Mouse (Mus musculus): ENCODE results near the gene Cmklr1. TPM values are rescaled to one million over a fixed set of nuclear protein-coding genes. Genes with fewer than 3 reads are reported as not detected.

The Cmklr1 gene
- total RNA-seq (2021): 1 to 10 TPM; 3.6 to 4.1 TPM

DNA sequence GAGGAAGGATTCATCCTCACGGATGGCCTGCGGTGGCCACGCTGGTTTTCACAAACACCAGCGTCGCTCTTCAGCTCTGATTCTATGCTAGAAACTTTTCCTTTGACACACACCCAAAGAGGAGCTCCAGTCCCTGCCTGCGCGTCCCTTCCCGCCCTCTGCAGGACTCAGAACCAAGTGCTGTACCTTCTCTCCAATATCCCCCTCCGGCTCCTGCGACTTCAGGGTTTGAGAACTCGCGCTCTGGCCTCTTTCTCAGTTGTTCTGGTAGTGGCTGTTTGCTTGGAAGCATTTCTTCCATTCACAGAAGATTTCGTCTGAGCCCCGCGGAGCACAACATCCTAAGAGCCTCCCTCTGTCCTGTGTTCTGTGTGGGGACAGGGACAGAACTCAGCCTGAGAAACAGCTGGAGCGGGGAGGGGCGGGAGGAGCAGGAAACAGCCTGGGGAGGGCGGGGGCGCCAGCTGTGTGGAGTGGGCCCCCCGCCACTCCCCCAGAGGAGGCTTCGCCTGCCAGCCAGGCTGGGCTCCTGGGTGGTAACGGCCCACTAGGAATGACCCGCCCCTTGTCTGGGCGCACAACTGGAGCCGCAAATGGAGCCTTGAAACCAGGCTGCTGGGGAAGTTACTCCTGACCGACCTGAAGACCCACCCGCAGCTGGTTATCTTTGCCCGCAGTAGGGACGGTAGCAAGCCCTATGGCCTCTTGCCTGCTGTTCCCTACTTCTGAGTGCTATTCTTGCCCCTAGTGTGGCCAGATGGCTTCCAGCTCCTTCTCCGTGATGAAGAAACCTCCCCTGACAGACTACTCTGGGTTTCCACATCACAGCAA is at the start of gene Cmklr1:
Gene Cmklr1 (minus strand): TSS at position 392 of the 831 bp plus-strand sequence.
- peak in 1 of 2 experiments; percentile 78 for DNase-seq (ENCODE audit: extremely low spot score in 1 of 2, low spot score in 2 of 2)
- intact Hi-C loops (cut with DNase I): no loop called here

DNA sequence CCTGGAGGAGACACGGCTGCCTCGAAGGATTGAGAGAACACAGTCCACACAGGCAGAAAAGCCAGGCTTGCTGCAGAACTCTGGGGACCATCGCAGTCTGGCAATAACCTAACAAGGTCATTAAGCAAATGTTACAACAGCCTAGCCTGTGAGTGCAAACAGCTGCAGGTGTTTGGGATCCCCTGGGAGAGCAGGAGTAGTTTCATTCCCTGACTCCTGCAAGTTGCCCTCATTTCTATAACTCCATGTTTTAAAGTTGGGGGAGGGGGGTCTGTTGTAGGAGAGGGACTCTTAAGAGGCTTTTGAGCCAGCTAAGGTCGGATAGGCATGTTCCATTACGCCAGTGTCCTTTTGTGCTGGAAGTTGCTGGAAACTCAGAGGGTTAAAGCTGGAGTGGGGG is 44.2 kb upstream of the Cmklr1 start:
- no peak for DNase-seq (ENCODE audit: extremely low spot score in 1 of 2, low spot score in 2 of 2)
- intact Hi-C loops (cut with DNase I): no loop called here

DNA sequence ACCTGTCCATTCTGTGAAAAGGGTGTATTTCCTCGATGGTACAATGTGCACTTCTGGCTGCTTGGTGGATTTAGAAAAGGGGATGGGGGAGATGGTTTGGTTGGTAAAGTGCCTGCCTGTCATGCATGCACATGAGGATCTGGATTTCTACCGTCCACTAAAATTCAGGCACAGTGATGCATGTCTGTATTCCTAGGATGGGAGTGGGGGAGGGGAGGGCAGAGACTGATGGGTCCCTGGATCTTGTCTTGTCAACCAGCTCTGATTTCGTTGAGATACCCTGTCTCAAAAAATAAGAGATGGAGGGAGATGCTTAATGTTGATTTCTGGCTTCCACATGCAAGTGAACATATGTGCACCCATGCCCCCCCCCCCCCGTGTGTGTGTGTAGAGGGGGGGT is 43.8 kb upstream of the Cmklr1 start:
- intact Hi-C loops (cut with DNase I): no loop called here
- no peak for DNase-seq (ENCODE audit: extremely low spot score in 1 of 2, low spot score in 2 of 2)

DNA sequence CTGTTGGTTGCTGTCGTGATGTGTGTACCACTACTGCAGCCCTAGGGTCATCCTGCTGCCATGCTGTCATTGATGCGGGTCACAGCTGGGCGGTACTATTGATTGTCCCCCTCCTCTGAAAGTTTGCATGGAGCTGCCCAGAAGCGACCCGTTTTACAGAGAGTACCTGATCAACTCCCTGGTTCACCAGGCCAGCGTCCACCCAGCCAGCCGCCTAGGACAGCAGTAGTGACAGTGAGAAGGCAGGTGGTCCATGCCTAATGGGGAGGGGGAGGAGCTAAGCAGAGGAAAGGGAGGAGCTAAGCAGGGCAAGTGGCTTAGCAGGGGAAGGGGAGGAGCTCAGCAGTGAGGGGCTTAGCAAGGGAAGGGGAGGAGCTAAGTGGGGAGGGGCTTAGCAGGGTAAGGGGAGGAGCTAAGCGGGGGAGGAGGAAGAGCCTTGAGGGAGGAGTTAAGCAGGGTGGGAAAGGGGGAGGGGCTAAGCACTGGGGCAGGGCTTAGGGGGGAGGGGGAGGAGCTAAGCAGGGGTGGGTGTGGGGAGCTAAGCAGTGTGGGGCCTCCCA is 43.0 kb upstream of the Cmklr1 start:
- intact Hi-C loops (cut with DNase I): no loop called here
- DNase-seq (ENCODE audit: extremely low spot score in 1 of 2, low spot score in 2 of 2): no peak

DNA sequence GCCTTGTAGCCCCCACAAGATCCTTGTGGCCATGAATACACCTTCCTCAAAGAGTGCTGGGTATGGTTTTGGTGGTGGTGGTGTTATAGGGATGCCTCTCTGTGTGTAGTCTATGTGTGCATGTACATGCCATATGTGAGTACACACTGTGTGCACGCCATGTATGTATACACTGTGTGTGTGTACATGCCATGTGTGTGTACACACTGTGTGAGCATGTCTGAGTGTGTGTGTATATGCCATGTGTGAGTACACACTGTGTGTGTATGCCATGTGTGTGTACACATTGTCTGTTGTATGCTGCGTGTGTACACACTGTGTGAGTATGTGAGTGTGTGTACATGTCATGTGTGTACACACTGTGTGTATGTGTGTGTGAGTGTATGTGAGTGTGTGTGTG is 40.6 kb upstream of the Cmklr1 start:
- intact Hi-C loops (cut with DNase I): no loop called here

DNA sequence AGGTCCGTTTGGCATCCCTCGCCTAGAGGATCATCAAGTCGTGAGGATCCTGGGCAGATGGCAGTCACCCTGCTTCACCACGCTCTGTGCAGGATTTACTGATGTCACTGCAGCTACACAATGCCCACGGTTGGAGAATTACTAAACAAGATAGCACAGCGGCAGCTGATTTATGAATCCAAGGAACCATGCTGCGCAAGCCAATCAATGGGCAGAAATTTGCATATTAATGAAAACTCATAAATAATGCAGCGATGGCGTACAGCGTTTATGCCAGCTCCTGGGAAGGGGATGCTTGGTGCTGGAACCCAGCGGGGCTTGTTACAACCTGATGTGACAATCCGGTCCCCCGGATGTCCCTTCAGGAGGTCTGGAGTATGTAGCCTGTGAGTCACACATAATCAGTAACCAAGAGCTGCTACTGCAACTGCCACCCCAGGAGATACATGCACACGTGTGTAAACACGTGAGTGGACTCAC is 39.9 kb upstream of the Cmklr1 start:
- no peak for DNase-seq (ENCODE audit: extremely low spot score in 1 of 2, low spot score in 2 of 2)
- intact Hi-C loops (cut with DNase I): no loop called here

More for the DNA sequence above, 40.6 kb upstream of the Cmklr1 start:
- DNase-seq (ENCODE audit: extremely low spot score in 1 of 2, low spot score in 2 of 2): no peak

DNA sequence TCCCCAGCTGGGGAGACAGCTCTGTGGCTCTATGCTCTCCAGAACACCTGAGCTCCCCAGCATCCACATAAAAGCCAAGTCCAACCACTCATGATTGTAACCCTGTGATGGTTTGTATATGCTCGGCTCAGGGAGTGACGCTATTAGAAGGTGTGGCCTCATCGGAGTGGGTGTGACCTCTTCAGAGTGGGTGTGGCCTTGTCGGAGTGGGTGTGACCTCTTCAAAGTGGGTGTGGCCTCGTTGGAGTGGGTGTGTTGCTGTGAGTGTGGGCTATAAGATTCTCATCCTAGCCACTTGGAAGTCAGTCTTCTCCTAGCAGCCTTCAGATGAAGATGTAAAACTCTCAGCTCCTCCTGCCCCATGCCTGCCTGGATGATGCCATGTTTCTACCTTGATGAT is 37.3 kb upstream of the Cmklr1 start:
- intact Hi-C loops (cut with DNase I): no loop called here
- DNase-seq (ENCODE audit: extremely low spot score in 1 of 2, low spot score in 2 of 2): no peak

DNA sequence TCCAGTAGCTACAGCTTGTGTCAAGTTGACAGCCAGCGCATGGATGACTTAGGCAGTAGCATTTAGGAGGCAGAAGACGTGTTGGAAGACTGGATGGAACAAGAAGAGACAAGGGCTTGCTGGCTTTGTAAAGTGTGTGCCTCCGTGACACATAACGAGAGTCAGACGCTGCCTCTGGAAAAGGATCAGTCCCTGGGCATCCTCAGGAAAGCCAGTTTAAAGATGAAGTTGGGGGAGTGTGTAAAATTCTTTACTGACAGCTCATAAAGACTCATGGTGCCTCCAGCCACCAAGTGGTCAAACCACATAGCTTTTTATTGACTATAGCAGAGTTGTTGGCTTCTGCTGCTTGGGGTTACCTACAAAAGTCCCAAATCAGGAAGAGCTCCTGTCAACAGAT is 35.2 kb upstream of the Cmklr1 start:
- no peak for DNase-seq (ENCODE audit: extremely low spot score in 1 of 2, low spot score in 2 of 2)
- intact Hi-C loops (cut with DNase I): no loop called here

DNA sequence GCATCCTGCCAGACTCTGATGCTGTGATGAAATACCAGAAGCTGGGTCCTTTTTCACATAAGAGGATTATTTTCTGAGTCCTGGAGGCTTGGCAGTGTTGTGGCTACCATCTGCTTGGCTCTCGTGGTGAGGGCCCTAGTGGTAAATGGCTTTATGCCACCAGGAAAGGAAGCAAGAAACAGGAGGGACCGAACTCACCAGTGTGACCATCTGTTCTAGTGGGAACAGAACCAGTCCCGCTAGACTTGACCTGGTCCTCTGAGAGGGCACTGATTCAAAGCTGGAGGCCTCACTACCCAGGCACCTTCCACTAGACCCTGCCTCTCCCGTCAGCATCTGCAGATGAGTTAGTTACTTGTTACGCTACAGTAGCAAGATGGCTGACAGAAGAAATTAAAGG is 33.0 kb upstream of the Cmklr1 start:
- no peak for DNase-seq (ENCODE audit: extremely low spot score in 1 of 2, low spot score in 2 of 2)
- intact Hi-C loops (cut with DNase I): no loop called here

DNA sequence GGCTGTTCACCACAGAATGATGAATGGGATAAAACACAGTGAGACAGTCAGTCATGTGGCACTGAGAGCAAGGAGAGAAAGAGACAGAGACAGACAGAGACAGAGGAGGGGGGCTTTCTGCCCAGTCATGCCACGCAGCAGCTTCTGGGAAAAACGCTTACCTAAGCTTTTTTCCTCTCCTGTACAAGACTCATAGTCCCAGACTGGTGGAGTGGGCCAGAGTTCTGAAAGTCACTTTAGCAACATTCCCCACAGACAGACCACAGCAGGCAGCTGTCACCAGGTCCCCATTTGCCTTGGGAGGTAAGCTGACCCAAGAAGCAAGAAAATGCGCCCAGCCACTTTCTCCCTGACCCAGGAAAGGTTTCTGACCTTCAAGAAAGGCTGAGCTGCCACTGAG is 32.2 kb upstream of the Cmklr1 start:
- intact Hi-C loops (cut with DNase I): no loop called here

DNA sequence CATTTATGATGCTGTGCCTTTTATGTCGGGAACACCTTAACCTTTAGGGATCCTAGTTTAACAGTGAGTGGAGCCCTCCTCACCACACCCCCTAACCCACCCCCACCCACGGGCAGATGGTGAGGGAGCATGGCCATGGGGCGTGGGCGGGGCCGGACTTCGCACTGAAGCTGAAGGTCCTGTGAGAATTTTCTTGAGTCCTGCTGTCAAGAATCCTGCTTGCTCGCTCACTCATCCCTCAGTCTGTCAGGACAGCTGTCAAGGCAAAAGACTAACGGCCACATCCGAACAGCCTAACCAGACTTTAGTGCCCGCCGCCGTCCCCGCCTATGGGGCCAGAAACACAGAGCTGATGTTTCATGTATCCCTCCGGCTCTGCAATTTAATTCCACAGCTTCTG is 31.0 kb upstream of the Cmklr1 start:
- intact Hi-C loops (cut with DNase I): no loop called here

More for the DNA sequence above, 32.2 kb upstream of the Cmklr1 start:
- no peak for DNase-seq (ENCODE audit: extremely low spot score in 1 of 2, low spot score in 2 of 2)

DNA sequence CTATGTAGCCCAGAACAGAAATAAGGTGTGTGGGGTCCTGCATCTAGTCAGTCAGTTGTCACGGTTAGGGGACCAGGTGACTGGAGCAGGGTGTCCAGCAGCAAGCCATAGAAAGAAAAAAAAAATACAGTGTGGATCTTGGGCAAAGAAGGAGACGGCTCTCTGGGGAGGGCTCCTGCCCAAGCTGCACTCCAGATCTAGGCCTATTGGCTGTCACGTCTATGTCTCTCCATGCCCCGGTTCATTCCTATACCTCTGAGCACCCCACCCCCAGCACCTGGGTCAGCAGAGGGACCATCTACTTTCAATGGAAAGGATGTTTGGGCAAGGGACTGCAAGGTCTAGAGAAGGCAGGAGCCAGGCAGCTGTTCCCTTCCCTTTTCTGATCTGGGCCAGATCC is 29.3 kb upstream of the Cmklr1 start:
- no peak for DNase-seq (ENCODE audit: extremely low spot score in 1 of 2, low spot score in 2 of 2)
- intact Hi-C loops (cut with DNase I): no loop called here

More for the DNA sequence above, 31.0 kb upstream of the Cmklr1 start:
- no peak for DNase-seq (ENCODE audit: extremely low spot score in 1 of 2, low spot score in 2 of 2)

DNA sequence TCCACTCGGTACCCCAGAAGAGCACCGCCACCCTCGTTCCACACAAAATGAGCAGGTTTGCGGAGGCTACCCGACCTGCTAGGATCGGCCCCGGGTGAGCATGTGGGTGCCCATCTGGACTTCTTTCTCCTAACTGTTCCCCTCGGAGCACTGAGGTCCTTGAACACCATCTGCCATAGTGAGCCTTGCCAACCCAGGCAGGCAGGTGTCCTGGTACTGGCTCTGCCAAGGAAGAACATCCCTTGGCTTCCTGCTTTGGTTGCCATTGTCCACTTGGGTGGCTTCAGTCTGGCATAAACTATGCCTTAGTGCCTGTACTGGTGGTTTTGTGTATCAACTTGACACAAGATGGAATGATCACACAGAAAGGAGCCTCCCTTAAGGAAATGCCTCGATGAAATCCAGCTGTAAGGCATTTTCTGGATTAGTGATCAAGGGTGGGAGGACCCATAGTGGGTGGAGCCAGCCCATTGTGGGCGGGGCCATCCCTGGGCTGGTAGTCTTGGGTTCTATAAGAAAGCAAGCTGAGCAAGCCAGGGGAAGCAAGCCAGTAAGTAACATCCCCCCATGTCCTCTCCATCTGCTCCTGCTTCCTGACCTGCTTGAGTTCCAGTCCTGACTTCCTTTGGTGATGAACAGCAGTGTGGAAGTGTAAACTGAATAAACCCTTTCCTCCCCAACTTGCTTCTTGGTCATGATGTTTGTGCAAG is 28.7 kb upstream of the Cmklr1 start:
- no peak for DNase-seq (ENCODE audit: extremely low spot score in 1 of 2, low spot score in 2 of 2)
- intact Hi-C loops (cut with DNase I): no loop called here

DNA sequence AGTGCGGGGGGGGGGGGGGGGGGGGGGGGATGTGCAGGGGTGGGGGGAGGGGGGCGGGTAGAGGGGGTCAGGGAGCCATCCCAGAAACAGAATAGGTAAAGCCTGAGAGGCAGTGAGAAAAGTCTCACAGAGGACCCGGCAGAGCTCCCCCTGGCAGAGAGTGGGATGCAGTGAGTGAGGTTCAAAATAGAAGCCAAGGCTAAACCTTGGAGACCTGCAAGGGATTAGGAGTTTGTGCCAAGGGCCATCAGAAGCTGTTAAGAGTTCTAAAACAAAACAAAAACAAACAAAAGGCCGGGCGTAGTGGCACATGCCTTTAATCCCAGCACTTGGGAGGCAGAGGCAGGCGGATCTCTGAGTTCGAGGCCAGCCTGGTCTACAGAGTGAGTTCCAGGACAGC is 27.3 kb upstream of the Cmklr1 start:
- intact Hi-C loops (cut with DNase I): no loop called here
- no peak for DNase-seq (ENCODE audit: extremely low spot score in 1 of 2, low spot score in 2 of 2)

DNA sequence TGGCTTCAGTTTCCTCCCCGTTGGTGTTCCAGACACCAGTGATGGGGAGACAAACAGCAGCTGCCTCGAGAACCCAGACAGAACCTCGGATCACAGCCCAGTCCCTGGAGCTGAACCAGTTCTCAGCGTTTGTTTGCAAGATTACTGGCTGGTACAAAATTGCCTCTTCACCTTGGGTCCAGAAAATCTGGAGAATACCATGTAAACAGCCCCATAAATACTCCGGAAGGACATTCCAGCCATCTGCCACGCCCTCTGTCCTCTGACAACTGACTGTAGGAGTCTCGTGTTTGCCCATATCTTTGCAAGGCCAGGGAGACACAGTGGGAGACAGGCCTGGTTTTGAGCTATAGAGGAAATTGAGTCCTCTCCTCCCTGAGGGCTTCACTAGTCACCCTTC is 24.6 kb upstream of the Cmklr1 start:
- no peak for DNase-seq (ENCODE audit: extremely low spot score in 1 of 2, low spot score in 2 of 2)
- intact Hi-C loops (cut with DNase I): no loop called here

DNA sequence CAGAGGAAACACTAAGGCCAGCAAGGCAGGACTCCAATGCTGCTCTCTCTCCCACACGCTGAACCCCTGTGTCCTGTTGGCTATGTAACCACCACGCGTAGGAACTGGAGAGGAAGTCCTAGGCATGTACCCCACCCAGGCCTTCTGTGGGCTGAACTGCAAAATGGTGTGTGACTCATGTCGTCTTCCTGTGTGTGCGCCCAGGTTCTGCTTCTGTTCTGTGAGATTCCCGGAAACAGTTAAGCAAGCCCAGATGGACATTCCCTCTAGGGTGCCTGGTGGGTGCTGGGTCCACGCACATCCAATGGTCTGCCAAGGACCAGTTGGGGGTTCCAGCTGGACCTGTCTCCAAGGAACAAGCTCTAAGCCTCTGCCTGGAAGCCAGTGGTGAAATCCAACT is 22.2 kb upstream of the Cmklr1 start:
- DNase-seq (ENCODE audit: extremely low spot score in 1 of 2, low spot score in 2 of 2): no peak
- intact Hi-C loops (cut with DNase I): no loop called here

DNA sequence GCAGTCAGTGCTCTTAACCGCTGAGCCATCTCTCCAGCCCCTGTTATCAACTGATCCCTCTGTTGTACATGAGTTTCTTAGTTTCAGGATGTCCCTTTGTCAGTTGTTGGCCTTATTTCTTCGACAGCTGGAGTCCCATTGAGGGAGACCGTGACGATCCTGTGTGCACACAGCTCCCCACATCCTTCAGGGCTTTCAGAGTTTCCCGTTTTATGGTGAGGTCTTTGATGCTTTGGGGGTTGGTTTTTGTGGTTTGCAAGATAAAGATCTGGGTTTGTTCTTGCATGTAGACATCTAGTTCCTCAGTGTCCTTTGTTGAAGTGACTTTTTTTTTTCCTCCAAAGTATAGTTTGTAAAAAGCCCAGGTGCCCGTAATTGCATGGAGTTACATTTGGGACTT is 20.4 kb upstream of the Cmklr1 start:
- DNase-seq (ENCODE audit: extremely low spot score in 1 of 2, low spot score in 2 of 2): no peak
- intact Hi-C loops (cut with DNase I): no loop called here

DNA sequence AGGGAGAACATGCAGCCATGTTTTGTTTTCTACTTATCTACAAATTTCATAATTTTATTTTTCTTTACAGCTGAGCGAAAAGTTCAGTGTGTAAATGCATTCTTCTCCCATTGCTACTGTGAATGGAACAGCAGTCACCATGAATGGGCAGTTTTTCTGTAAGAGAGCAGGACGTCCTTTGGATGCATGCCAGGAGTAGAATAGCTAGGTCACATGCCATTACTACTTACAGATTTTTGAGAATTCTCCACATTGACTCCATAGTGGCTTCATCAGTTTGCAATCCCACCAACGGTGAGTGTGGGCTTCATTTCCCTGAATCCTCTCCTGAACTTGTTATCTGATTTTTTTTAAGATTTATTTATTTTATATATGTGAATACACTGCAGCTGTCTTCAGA is 19.9 kb upstream of the Cmklr1 start:
- intact Hi-C loops (cut with DNase I): no loop called here
- DNase-seq (ENCODE audit: extremely low spot score in 1 of 2, low spot score in 2 of 2): no peak

DNA sequence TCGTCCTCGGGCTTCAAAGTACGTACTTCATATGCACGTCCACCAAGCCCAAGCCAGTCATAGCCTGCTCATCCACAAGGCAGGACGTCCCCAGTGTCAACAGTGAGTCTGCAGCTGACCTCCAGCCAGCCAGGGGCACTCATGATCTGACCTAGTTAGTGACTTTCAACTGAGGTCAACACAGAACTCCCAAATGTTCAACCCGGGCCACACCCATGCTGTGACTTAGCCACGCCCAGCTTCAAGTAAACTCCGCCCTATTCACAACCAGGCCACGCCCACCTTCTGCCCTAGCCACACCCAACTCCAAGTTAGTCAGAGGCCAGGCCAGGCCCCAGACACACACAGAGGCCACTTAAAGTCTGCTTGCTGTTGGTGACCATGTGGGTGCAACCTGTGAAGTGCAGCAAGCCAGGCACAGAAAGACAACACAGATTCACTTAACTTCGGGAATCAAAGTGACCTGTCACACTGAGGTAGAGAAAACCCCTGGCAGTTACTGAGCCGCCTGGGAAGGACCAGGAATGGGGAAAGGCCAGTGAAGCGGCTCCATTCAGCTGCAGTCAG is 14.5 kb upstream of the Cmklr1 start:
- intact Hi-C loops (cut with DNase I): no loop called here
- no peak for DNase-seq (ENCODE audit: extremely low spot score in 1 of 2, low spot score in 2 of 2)

DNA sequence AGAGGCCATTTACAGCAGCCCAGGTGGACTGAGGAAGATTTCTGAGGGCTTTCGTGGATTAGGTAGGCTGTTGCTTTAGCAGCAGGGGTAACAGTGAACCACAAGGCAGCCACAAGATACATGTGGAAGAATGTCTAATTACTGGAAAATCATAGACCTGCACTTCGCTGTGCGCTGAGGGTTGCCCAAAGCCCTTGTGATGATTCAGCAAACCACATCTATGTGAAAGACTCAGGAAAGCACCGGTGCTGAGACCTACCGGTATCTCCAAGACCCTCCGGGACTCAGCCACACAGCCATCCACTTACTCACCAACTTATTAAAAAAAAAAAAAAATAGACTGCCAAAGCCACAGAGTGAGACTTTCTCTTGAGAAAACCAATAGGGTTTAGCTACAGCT is 13.9 kb upstream of the Cmklr1 start:
- intact Hi-C loops (cut with DNase I): no loop called here
- no peak for DNase-seq (ENCODE audit: extremely low spot score in 1 of 2, low spot score in 2 of 2)
